Mouse (Mus musculus) lung, embryonic 15.5 days (tissue): ENCODE measurements around the gene Slc30a5. TPM values are rescaled to one million over a fixed set of nuclear protein-coding genes. Genes with fewer than 3 reads are reported as not detected.

Experiments
- ATAC-seq: fragments of 200-750 bp; cut with Nextera tagmentation; 2 replicates; pipeline ENCODE4 v1.8.0; 2017; ENCODE audit warnings: moderate number of reproducible peaks, borderline replicate concordance; ENCODE audit not compliant: low FRiP score, low TSS enrichment; ENCODE audit errors: extremely low read depth
- H3K27ac ChIP-seq: fragments of 300-500 bp; sonication (generic); 2 replicates; pipeline ENCODE4 v1.5.1; 2015; ENCODE audit warnings: moderate library complexity, mild to moderate bottlenecking, inconsistent platforms
- H3K27me3 ChIP-seq: fragments of 300-500 bp; sonication (generic); 2 replicates; pipeline ENCODE4 v1.6.1; 2015; ENCODE audit warnings: inconsistent platforms
- H3K36me3 ChIP-seq: fragments of 300-500 bp; sonication (generic); 2 replicates; pipeline ENCODE4 v1.6.1; 2015; ENCODE audit warnings: inconsistent platforms
- H3K4me1 ChIP-seq: fragments of 300-500 bp; sonication (generic); 2 replicates; pipeline ENCODE4 v1.6.1; 2015; ENCODE audit warnings: inconsistent platforms
- H3K4me2 ChIP-seq: fragments of 300-500 bp; sonication (generic); 2 replicates; pipeline ENCODE4 v1.6.1; 2015; ENCODE audit warnings: inconsistent platforms, mild to moderate bottlenecking, moderate library complexity
- H3K4me3 ChIP-seq: fragments of 300-500 bp; sonication (generic); 2 replicates; pipeline ENCODE4 v1.5.1; 2015; ENCODE audit warnings: mild to moderate bottlenecking, inconsistent platforms
- H3K9ac ChIP-seq: fragments of 300-500 bp; sonication (generic); 2 replicates; pipeline ENCODE4 v1.6.1; 2015; ENCODE audit warnings: inconsistent platforms
- H3K9me3 ChIP-seq: fragments of 300-500 bp; sonication (generic); 2 replicates; pipeline ENCODE4 v1.6.1; 2016; ENCODE audit warnings: inconsistent platforms
- WGBS: fragments of 180-500 bp; shearing (Covaris S2); methylation state at CpG from one replicate; pipeline ENCODE4 v1.1.7; 2015; 5-methylcytosine and 5-hydroxymethylcytosine counted together
- polyA plus RNA-seq: library from polyadenylated mRNA; unstranded; fragments of >200 nt; fragmentation: Nextera tagmentation; extraction: Ambion mirVana; gene quantifications from 2 replicates; pipeline ENCODE4 v1.2.1, GENCODE M21; 2015

The Slc30a5 gene
- polyA plus RNA-seq, 1 experiment from 2014 or later = 55.2 TPM

DNA sequence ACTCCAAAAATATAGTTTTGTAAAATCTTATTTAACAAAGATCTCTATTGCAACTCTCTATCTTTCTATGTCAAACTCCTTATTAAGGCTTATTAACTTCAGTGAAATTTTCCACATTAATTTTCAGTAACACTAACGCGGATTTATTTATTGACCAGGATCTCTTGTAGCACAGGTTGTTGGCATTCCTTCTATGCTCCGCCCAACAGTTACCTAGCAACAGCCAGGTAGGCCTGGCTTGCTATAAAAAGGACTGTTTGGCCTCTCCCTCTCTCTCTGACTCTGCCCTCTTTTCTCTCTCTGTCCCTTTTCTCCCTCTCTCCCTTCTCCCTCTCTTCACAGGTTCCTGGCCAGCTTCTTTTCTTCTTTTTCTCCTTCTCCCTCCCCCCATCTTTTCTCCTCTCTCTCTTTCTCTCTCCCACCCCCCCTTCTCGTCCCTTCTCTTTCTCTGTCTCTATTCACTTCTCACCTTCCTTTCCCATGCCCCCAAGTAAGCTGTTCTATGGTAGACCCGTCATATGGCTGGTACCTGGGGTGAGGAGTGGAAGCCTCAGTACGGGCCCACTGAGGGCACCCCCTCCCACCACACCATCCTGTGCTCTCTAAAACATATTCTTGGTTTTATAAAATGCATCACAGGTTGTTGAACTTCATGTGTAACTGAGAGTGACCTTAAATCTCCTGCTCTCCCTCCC lies 45.8 kb downstream of the Slc30a5 start:
- Histone ChIP-seq H3K27me3 (no peaks in the 10 kb centered on the region), H3K9me3 (no peaks in the 10 kb centered on the region), H3K4me1 (peaks cover 19% of the 10 kb centered on the region), H3K9ac (no peak overlapping the region), H3K4me2 (no peak overlapping the region), H3K27ac (no peak overlapping the region), H3K36me3 (peaks cover 10% of the 10 kb centered on the region), H3K4me3 (no peak overlapping the region)
- no peak for ATAC-seq
- 58% methylated on average over 6 of the region's 6 CpGs for WGBS

DNA sequence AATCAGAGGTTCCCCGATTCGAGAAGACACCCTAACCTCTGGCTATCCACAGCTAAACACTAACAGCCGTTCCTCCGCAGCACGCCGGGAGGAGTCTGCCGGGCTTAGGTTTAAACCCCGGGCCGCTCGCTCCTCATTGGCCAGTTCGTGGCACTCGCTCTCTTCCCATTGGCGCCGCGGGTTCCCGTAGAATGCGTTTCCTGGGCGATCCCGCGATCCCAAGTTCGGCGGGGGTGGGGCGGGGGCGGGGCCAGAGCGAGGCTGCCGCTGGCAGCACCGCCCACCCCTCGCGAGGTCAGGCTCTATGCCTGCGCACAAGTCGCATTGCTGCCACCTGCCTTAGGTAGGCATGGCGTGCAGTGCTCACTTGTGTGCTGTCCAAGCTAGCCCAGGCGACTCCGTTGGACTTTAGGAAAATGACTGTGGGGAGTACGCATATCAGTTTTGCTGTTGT lies 46.8 kb downstream of the Slc30a5 start, which contains the start of gene Ccnb1:
Gene Ccnb1 (minus strand): TSS at position 157 of the 454 bp plus-strand sequence.
- ATAC-seq = peak; percentile 98

DNA sequence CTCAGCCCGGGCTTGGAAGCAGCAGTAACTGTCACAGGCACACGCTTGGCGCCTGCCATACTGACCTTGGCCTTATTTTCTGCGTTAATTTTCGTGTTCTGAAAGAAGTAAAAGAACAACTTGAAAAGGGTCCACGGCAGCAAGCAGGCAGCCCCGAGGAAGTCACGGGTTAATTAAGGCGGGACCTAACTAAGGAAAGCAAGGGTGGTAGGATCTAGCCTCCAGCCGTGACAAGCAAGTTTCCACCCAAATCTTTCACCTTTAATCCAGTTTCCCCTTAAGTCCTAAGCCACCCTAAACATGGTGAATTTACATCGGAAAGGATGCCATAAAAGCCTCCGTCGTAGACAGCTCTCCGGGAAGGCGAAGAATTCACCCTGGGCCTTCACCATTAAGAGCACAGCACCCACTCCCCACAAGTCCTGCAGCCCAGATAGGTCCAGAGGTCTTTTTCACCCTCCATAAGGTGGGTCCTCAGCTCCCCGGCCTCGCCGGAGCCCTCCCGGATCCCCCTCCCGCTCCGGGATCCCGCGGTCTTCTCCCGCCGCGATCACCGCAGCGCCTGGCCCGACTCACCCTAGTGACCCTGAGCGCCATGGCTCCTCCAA lies 47.3 kb downstream of the Slc30a5 start:
- H3K9ac ChIP-seq = peak overlapping the region; percentile 88
- peak overlapping the region; percentile 44 for H3K27ac ChIP-seq
- WGBS = 0% methylated on average over 30 of the region's 30 CpGs
- H3K4me2 ChIP-seq = peak overlapping the region; percentile 73
- H3K36me3 ChIP-seq = peaks cover 24% of the 10 kb centered on the region
- H3K4me3 ChIP-seq = peak overlapping the region; percentile 90
- peak; percentile 44; the same call in 1 of the 2 replicates for ATAC-seq
- H3K9me3 ChIP-seq = no peaks in the 10 kb centered on the region
- no peaks in the 10 kb centered on the region for H3K27me3 ChIP-seq
- H3K4me1 ChIP-seq = peaks cover 19% of the 10 kb centered on the region

More for the DNA sequence above, 46.8 kb downstream of the Slc30a5 start, which contains the start of gene Ccnb1:
- Histone ChIP-seq H3K9ac (peak within 1 kb of the TSS; percentile 88), H3K4me2 (peak within 1 kb of the TSS; percentile 73), H3K9me3 (no peaks in the 10 kb centered on the region), H3K4me3 (peak within 1 kb of the TSS; percentile 90), H3K27ac (peak within 1 kb of the TSS; percentile 44), H3K27me3 (no peaks in the 10 kb centered on the region), H3K36me3 (peaks cover 20% of the 10 kb centered on the region), H3K4me1 (peaks cover 19% of the 10 kb centered on the region)
- 1% methylated on average over 35 of the region's 35 CpGs for WGBS

DNA sequence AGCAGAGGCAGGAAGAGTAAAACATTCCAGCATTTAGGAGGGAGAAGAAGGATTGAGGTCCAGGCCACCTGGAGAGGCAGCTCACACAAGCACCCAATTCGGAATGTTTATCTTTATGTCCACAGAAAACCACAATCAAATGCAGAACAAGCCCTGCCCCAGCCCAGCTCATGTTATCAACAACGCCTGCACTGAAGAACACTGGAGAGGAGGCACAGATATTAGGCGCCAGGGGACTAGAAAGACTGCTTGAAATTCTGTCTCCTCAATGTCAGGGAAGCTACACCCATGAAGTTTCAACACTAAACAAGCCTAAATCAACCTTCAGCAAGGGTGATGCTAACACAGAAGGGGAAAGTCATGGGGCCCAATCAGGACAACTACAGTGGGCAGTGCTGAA lies 55.7 kb downstream of the Slc30a5 start:
- Histone ChIP-seq H3K9me3 (no peaks in the 10 kb centered on the region), H3K4me1 (peaks cover 21% of the 10 kb centered on the region), H3K27me3 (no peaks in the 10 kb centered on the region), H3K36me3 (peaks cover 27% of the 10 kb centered on the region), H3K27ac (no peak overlapping the region), H3K4me3 (no peak overlapping the region), H3K4me2 (no peak overlapping the region), H3K9ac (no peak overlapping the region)
- 75% methylated on average over 3 of the region's 3 CpGs for WGBS
- no peak for ATAC-seq

- H3K4me1 ChIP-seq = peaks cover 21% of the 10 kb centered on the region
- H3K4me3 ChIP-seq = no peak overlapping the region
- no peaks in the 10 kb centered on the region for H3K27me3 ChIP-seq
- H3K27ac ChIP-seq = no peak overlapping the region
- ATAC-seq = no peak
- no peaks in the 10 kb centered on the region for H3K9me3 ChIP-seq
- WGBS = 55% methylated on average over 6 of the region's 6 CpGs
- H3K4me2 ChIP-seq = 0 out of 2 replicates have a peak overlapping the region, but pooled peaks have one; percentile 87
- H3K9ac ChIP-seq = no peak overlapping the region
- peaks cover 27% of the 10 kb centered on the region for H3K36me3 ChIP-seq
Observed at GRCm38 (mm10) chr13:100776710-100777109, 56.5 kb downstream of the Slc30a5 start.

DNA sequence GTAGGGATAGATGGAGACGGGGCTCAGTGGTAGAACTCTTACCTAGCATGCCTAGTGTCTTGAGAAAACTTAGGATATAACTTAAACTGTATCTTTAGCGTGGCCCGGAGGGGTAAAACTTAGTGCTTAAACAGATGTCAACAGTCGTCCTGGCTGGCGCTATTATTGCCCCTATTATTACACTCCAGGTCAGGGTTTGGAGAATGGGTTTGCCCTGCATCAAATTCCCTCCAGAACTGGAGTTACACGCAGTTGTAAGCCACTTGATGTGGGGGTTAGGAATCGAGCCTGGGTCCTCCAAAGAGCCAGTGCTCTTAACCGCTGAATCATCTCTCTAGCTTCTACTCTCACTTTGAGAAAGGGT lies 57.2 kb downstream of the Slc30a5 start:
- Histone ChIP-seq H3K27ac (peak overlapping the region; percentile 8), H3K9ac (peak overlapping the region; percentile 80; the same call in 1 of the 2 replicates)

GRCm38 (mm10) chr13:100775252-100776055 lies 57.8 kb downstream of the Slc30a5 start, which contains the start of gene Cenph:
Gene Cenph, minus strand, starts transcription at chr13:100775899.
- H3K9ac ChIP-seq = peak within 1 kb of the TSS; percentile 80

More for the DNA sequence above, 57.2 kb downstream of the Slc30a5 start:
- peaks cover 21% of the 10 kb centered on the region for H3K4me1 ChIP-seq
- no peaks in the 10 kb centered on the region for H3K27me3 ChIP-seq
- H3K36me3 ChIP-seq = peaks cover 28% of the 10 kb centered on the region
- H3K9me3 ChIP-seq = no peaks in the 10 kb centered on the region
- 7% methylated on average over 8 of the region's 8 CpGs for WGBS
- peak overlapping the region; percentile 94 for H3K4me3 ChIP-seq
- ATAC-seq = peak; percentile 7; the same call in 1 of the 2 replicates
- H3K4me2 ChIP-seq = peak overlapping the region; percentile 87

GRCm38 (mm10) chr13:100774704-100775103 lies 58.5 kb downstream of the Slc30a5 start:
- H3K27me3 ChIP-seq = no peaks in the 10 kb centered on the region
- no peak overlapping the region for H3K27ac ChIP-seq
- H3K4me2 ChIP-seq = peak overlapping the region; percentile 87
- peak overlapping the region; percentile 94 for H3K4me3 ChIP-seq
- H3K4me1 ChIP-seq = peaks cover 21% of the 10 kb centered on the region
- H3K9ac ChIP-seq = peak overlapping the region; percentile 80
- peaks cover 28% of the 10 kb centered on the region for H3K36me3 ChIP-seq
- no peak for ATAC-seq
- H3K9me3 ChIP-seq = no peaks in the 10 kb centered on the region

More at GRCm38 (mm10) chr13:100775252-100776055, 57.8 kb downstream of the Slc30a5 start, which contains the start of gene Cenph:
- Histone ChIP-seq H3K9me3 (no peaks in the 10 kb centered on the region), H3K27ac (peak within 1 kb of the TSS; percentile 57), H3K36me3 (peaks cover 28% of the 10 kb centered on the region), H3K27me3 (no peaks in the 10 kb centered on the region), H3K4me2 (peak within 1 kb of the TSS; percentile 87), H3K4me1 (peaks cover 21% of the 10 kb centered on the region), H3K4me3 (peak within 1 kb of the TSS; percentile 94)
- peak; percentile 93 for ATAC-seq
- WGBS = under 1% methylated on average over 46 of the region's 46 CpGs

GRCm38 (mm10) chr13:100755329-100755728 lies 77.9 kb downstream of the Slc30a5 start:
- Histone ChIP-seq H3K9me3 (no peaks in the 10 kb centered on the region), H3K9ac (no peak overlapping the region), H3K4me1 (no peaks in the 10 kb centered on the region), H3K27ac (no peak overlapping the region), H3K4me3 (no peak overlapping the region), H3K4me2 (no peak overlapping the region), H3K36me3 (peaks cover 8% of the 10 kb centered on the region; the same call in 1 of the 2 replicates), H3K27me3 (no peaks in the 10 kb centered on the region)
- 65% methylated on average over 2 of the region's 2 CpGs for WGBS
- ATAC-seq = no peak

GRCm38 (mm10) chr13:100754186-100754585 lies 79.0 kb downstream of the Slc30a5 start:
- no peak overlapping the region for H3K9ac ChIP-seq
- H3K27me3 ChIP-seq = no peaks in the 10 kb centered on the region
- 61% methylated on average over 4 of the region's 4 CpGs for WGBS
- no peak for ATAC-seq
- no peak overlapping the region for H3K27ac ChIP-seq
- H3K36me3 ChIP-seq = no peaks in the 10 kb centered on the region; the same call in 1 of the 2 replicates
- no peak overlapping the region for H3K4me3 ChIP-seq
- no peaks in the 10 kb centered on the region for H3K4me1 ChIP-seq
- H3K4me2 ChIP-seq = no peak overlapping the region
- H3K9me3 ChIP-seq = no peaks in the 10 kb centered on the region

DNA sequence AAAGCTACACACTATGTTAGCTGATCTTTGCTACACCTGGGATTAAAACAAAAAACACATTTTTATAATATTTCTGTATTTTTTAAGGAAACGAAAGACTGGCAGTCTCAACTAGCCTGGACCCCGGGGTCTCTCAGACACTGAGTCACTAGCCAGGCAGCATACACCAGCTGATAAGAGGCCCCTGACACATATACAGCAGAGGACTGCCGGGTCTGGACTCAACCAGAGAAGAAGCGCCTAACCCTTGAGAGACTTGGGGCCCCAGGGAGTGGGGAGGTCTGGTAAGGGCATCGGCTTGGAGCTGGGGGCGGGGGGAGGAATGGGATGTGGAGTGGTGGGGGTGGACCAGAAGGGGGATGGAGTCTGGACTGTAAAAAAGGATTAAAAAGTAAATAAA lies 80.2 kb downstream of the Slc30a5 start:
- H3K27me3 ChIP-seq = no peaks in the 10 kb centered on the region
- no peaks in the 10 kb centered on the region for H3K4me1 ChIP-seq
- H3K36me3 ChIP-seq = no peaks in the 10 kb centered on the region
- ATAC-seq = no peak
- no peak overlapping the region for H3K4me2 ChIP-seq
- no peaks in the 10 kb centered on the region for H3K9me3 ChIP-seq
- H3K9ac ChIP-seq = no peak overlapping the region
- 69% methylated on average over 6 of the region's 6 CpGs for WGBS
- no peak overlapping the region for H3K4me3 ChIP-seq
- H3K27ac ChIP-seq = no peak overlapping the region
